Mouse (Mus musculus) neural tube, embryonic 11.5 days (tissue): ENCODE measurements around the gene Kpnb1. TPM values are rescaled to one million over a fixed set of nuclear protein-coding genes. Genes with fewer than 3 reads are reported as not detected.

Experiments used
- ATAC-seq: fragments of 200-750 bp; cut with Nextera tagmentation; 2 replicates; pipeline ENCODE4 v1.8.0; 2017; ENCODE audit warnings: moderate number of reproducible peaks, mild to moderate bottlenecking, moderate TSS enrichment, moderate library complexity; ENCODE audit not compliant: insufficient read depth, low FRiP score, low TSS enrichment
- DNase-seq: peaks from one replicate; pipeline ENCODE4 v3.0.0-alpha.2; 2015; ENCODE audit warnings: low spot score
- H3K27ac ChIP-seq: fragments of 300-500 bp; sonication (generic); 2 replicates; pipeline ENCODE4 v1.5.1; 2014; ENCODE audit warnings: low read depth, mild to moderate bottlenecking, low read length
- H3K27me3 ChIP-seq: fragments of 300-500 bp; sonication (generic); 2 replicates; pipeline ENCODE4 v1.6.1; 2014; ENCODE audit warnings: mild to moderate bottlenecking, low read length, mixed read lengths; ENCODE audit not compliant: control insufficient read depth, insufficient read depth
- H3K36me3 ChIP-seq: fragments of 300-500 bp; sonication (generic); 2 replicates; pipeline ENCODE4 v1.6.1; 2014; ENCODE audit warnings: mild to moderate bottlenecking, low read length, moderate library complexity, mixed read lengths; ENCODE audit not compliant: control insufficient read depth, insufficient read depth
- H3K4me1 ChIP-seq: fragments of 300-500 bp; sonication (generic); 2 replicates; pipeline ENCODE4 v1.6.1; 2014; ENCODE audit warnings: low read length, mixed read lengths; ENCODE audit not compliant: control insufficient read depth, insufficient read depth
- H3K4me2 ChIP-seq: fragments of 300-500 bp; sonication (generic); 2 replicates; pipeline ENCODE4 v1.6.1; 2014; ENCODE audit warnings: low read depth, mild to moderate bottlenecking, moderate library complexity
- H3K4me3 ChIP-seq: fragments of 300-500 bp; sonication (generic); 2 replicates; pipeline ENCODE4 v1.5.1; 2014; ENCODE audit warnings: low read depth, low read length
- H3K9ac ChIP-seq: fragments of 300-500 bp; sonication (generic); 2 replicates; pipeline ENCODE4 v1.6.1; 2014; ENCODE audit warnings: mild to moderate bottlenecking, low read length
- H3K9me3 ChIP-seq: fragments of 300-500 bp; sonication (generic); 2 replicates; pipeline ENCODE4 v1.6.1; 2016; ENCODE audit warnings: low read length; ENCODE audit not compliant: control insufficient read depth
- WGBS: fragments of 180-500 bp; shearing (Covaris S2); extraction: QIAGEN DNeasy Blood & Tissue Kit; methylation state at CpG from one replicate; pipeline ENCODE4 v1.1.7; 2014; 5-methylcytosine and 5-hydroxymethylcytosine counted together
- polyA plus RNA-seq: library from polyadenylated mRNA; unstranded; fragments of >200 nt; fragmentation: Nextera tagmentation; extraction: Ambion mirVana; gene quantifications from 2 replicates; pipeline ENCODE4 v1.2.1, GENCODE M21; 2014

The Kpnb1 gene
- polyA plus RNA-seq, 1 experiment from 2014 or later, result 85.3 TPM

DNA sequence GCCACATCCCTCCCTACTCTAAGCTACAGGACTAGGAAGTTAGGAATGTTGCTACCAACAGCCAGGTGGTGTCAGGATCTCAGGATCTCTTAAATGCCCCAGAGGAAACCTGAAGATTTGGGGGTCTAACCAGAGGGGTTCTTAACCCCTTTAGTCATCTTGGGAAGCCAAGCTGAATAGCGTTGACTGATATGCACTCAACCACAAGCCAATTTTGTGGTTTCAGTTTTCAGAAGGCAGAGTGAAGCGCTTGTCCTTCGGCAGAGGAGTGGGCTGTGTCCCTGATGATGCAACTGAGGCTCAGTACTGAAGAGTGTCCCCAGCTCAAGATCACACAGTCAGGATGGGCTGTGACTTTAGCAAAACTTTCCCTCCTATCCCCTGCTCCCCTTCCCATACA is 58.7 kb downstream of the Kpnb1 start:
- H3K27ac ChIP-seq, result no peak overlapping the region
- no peaks in the 10 kb centered on the region for H3K36me3 ChIP-seq
- H3K27me3 ChIP-seq, result no peaks in the 10 kb centered on the region
- 78% methylated on average over 3 of the region's 3 CpGs for WGBS
- H3K9me3 ChIP-seq, result no peaks in the 10 kb centered on the region
- no peak for DNase-seq
- H3K9ac ChIP-seq, result no peak overlapping the region
- no peak overlapping the region for H3K4me2 ChIP-seq
- no peak for ATAC-seq
- H3K4me3 ChIP-seq, result no peak overlapping the region
- peaks cover 5% of the 10 kb centered on the region; the same call in 1 of the 2 replicates for H3K4me1 ChIP-seq

- Histone ChIP-seq H3K36me3 (no peaks in the 10 kb centered on the region), H3K4me2 (peak overlapping the region; percentile 90), H3K4me3 (peak overlapping the region; percentile 33), H3K9me3 (no peaks in the 10 kb centered on the region), H3K9ac (no peak overlapping the region), H3K27me3 (no peaks in the 10 kb centered on the region), H3K27ac (no peak overlapping the region), H3K4me1 (peaks cover 7% of the 10 kb centered on the region; the same call in 1 of the 2 replicates)
- WGBS, result 15% methylated on average over 19 of the region's 19 CpGs
- ATAC-seq, result no peak
- no peak for DNase-seq
These were observed 60.0 kb downstream of the Kpnb1 start for GRCm38 (mm10) chr11:97127470-97128223.

- H3K9ac ChIP-seq, result peak overlapping the region; percentile 49
- H3K4me1 ChIP-seq, result peaks cover 7% of the 10 kb centered on the region; the same call in 1 of the 2 replicates
- peak overlapping the region; percentile 33 for H3K4me3 ChIP-seq
- no peaks in the 10 kb centered on the region for H3K36me3 ChIP-seq
- no peak overlapping the region for H3K27ac ChIP-seq
- WGBS, result 2% methylated on average over 32 of the region's 32 CpGs
- H3K27me3 ChIP-seq, result no peaks in the 10 kb centered on the region
- ATAC-seq (no peak), DNase-seq (no peak)
- no peaks in the 10 kb centered on the region for H3K9me3 ChIP-seq
- H3K4me2 ChIP-seq, result peak overlapping the region; percentile 90
These were observed 60.8 kb downstream of the Kpnb1 start for GRCm38 (mm10) chr11:97126645-97127468.

DNA sequence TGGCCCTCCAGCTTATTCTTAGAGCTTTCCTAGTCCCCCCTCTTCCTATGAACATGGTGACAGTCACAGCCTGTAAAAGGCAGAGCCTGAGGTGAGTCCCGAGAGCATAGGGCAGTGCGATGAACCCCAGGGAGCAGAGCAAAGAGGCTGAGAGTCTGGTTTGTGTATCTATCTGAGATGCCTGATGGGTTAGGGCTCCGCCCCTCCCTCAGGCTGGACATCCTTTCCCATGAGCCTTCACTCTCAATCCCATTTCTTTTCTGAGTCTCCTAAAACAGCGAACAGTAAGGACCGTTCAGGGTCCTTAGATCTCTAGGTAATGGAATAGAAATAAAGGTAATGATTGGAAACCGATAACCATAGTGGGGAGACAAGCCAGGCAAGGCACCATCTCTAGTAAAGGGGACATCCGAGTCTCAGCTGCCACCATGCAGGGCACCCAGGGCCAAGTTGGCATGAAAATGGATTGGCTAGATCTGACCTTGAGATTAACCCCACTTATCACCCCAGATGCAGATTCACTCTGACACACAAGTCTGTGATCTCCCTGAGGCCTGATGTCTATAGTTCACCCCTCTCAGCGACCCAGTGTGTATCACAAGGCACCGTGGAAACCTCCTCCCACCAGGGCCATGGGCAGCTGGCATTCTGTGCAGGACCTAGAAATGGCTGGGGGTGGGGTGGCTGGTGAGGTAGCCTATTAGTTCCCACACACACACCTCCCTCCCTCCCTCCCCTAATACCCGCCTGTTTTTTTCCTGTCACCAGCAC is 63.2 kb downstream of the Kpnb1 start:
- Histone ChIP-seq H3K27ac (no peak overlapping the region), H3K27me3 (no peaks in the 10 kb centered on the region), H3K4me1 (peaks cover 7% of the 10 kb centered on the region; the same call in 1 of the 2 replicates), H3K36me3 (no peaks in the 10 kb centered on the region), H3K4me3 (no peak overlapping the region), H3K9me3 (no peaks in the 10 kb centered on the region), H3K4me2 (no peak overlapping the region), H3K9ac (no peak overlapping the region)
- 63% methylated on average over 10 of the region's 10 CpGs for WGBS
- no peak for ATAC-seq
- no peak for DNase-seq

DNA sequence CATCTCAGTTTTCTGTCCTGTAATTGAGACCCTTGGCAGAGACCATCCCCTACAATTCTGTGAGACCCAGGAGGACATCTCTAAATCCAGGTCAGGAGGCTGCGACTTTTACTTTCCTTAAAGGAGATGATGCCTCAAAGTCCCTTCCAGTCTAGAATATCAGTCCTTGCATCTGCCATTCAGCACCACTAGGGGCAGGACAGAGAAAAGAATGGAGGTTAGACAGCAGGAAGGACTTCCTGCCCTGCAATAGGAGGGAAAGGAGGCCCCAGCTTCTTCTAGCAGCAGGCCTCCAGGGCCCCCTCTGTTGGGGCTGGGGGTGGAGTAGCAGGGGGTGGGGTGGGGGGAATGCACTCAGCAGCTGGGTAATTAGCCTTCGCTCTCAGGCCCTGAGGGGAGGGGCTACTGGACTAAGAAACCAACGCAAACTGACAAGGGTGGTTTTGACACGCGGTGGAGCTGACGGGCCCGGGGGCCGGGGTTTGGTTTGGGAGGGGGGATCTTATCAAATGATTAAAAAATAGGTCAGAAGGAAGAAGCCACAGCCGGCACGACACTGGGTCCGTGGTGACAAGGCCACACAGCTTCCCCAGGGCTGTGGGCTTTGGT is 64.3 kb downstream of the Kpnb1 start:
- H3K4me3 ChIP-seq, result no peak overlapping the region
- 29% methylated on average over 11 of the region's 11 CpGs for WGBS
- H3K4me1 ChIP-seq, result peaks cover 7% of the 10 kb centered on the region; the same call in 1 of the 2 replicates
- no peak overlapping the region for H3K9ac ChIP-seq
- no peak for ATAC-seq
- DNase-seq, result no peak
- no peaks in the 10 kb centered on the region for H3K27me3 ChIP-seq
- H3K4me2 ChIP-seq, result no peak overlapping the region
- no peaks in the 10 kb centered on the region for H3K9me3 ChIP-seq
- no peak overlapping the region for H3K27ac ChIP-seq
- no peaks in the 10 kb centered on the region for H3K36me3 ChIP-seq

- Histone ChIP-seq H3K27me3 (peaks cover 8% of the 10 kb centered on the region), H3K9me3 (no peaks in the 10 kb centered on the region), H3K4me1 (0 out of 2 replicates have a peak, but pooled peaks cover 3% of the 10 kb centered on the region), H3K9ac (no peak overlapping the region), H3K4me2 (no peak overlapping the region), H3K36me3 (no peaks in the 10 kb centered on the region), H3K4me3 (no peak overlapping the region), H3K27ac (no peak overlapping the region)
- no peak for ATAC-seq
- WGBS, result 58% methylated on average over 3 of the region's 3 CpGs
- DNase-seq, result no peak
These were observed 67.0 kb downstream of the Kpnb1 start for GRCm38 (mm10) chr11:97120641-97121040.

DNA sequence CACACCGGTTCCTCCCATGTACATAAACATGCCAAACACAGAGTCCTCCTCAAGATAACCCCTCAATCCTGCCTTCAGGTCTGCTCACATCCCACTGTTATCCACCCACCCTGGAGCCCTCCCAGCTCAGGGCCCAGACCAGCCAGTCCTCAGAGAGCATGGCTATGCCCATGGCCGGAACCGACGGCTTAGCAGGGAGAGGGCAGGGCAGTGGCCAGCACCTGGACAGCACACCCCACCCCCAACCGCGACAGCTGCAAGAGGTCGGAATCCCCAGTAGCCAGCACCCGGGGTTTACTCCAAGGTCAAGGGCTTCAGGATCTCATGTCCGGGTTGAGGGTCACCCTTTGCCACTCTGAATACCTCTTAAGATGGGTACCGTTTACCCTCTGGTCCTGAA is 67.5 kb downstream of the Kpnb1 start:
- Histone ChIP-seq H3K27me3 (peaks cover 12% of the 10 kb centered on the region), H3K36me3 (no peaks in the 10 kb centered on the region), H3K9me3 (no peaks in the 10 kb centered on the region), H3K4me1 (0 out of 2 replicates have a peak, but pooled peaks cover 5% of the 10 kb centered on the region), H3K4me2 (no peak overlapping the region), H3K27ac (no peak overlapping the region), H3K9ac (no peak overlapping the region; the same call in 1 of the 2 replicates), H3K4me3 (no peak overlapping the region)
- WGBS, result 51% methylated on average over 8 of the region's 10 CpGs
- no peak for DNase-seq
- ATAC-seq, result no peak

- peaks cover 14% of the 10 kb centered on the region; the same call in 1 of the 2 replicates for H3K4me1 ChIP-seq
- H3K27ac ChIP-seq, result no peak overlapping the region
- peak overlapping the region; percentile 49; the same call in 1 of the 2 replicates for H3K4me2 ChIP-seq
- DNase-seq (no peak), ATAC-seq (no peak)
- H3K27me3 ChIP-seq, result peaks cover 40% of the 10 kb centered on the region
- H3K4me3 ChIP-seq, result no peak overlapping the region
- H3K36me3 ChIP-seq, result no peaks in the 10 kb centered on the region
- H3K9me3 ChIP-seq, result no peaks in the 10 kb centered on the region
- no peak overlapping the region for H3K9ac ChIP-seq
- 7% methylated on average over 11 of the region's 11 CpGs for WGBS
These were observed 71.9 kb downstream of the Kpnb1 start for GRCm38 (mm10) chr11:97115797-97116196.
